Mouse (Mus musculus): ENCODE measurements around the gene Smim4.

- TF ChIP-seq CTCF (IDR thresholded peaks at IDR 0.05) (no peak), EP300 (IDR thresholded peaks at IDR 0.05) (no peak)
Observed at GRCm38 (mm10) chr14:31110613-31111012, 18.1 kb downstream of the Smim4 start.
